Mouse (Mus musculus) midbrain, embryonic 10.5 days (tissue): Measurements from ENCODE around the gene Pik3cb. TPM values are rescaled to one million over a fixed set of nuclear protein-coding genes. Genes with fewer than 3 reads are reported as not detected.

Source experiments
- DNase-seq: peaks from one replicate; pipeline ENCODE4 v3.0.0-alpha.2; 2017; ENCODE audit warnings: low spot score
- H3K27ac ChIP-seq: fragments of 300-500 bp; sonication (generic); replicated peaks from 2 replicates; pipeline ENCODE4 v1.5.1; 2016; ENCODE audit warnings: mild to moderate bottlenecking
- H3K27me3 ChIP-seq: fragments of 300-500 bp; sonication (generic); 2 replicates; pipeline ENCODE4 v1.6.1; 2016; ENCODE audit warnings: low read depth, mild to moderate bottlenecking; ENCODE audit not compliant: poor library complexity, severe bottlenecking
- H3K36me3 ChIP-seq: fragments of 300-500 bp; sonication (generic); 2 replicates; pipeline ENCODE4 v1.6.1; 2016; ENCODE audit warnings: mild to moderate bottlenecking, moderate library complexity
- H3K4me1 ChIP-seq: fragments of 300-500 bp; sonication (generic); 2 replicates; pipeline ENCODE4 v1.6.1; 2016
- H3K4me3 ChIP-seq: fragments of 300-500 bp; sonication (generic); 2 replicates; pipeline ENCODE4 v1.5.1; 2016; ENCODE audit warnings: mild to moderate bottlenecking, moderate library complexity
- H3K9me3 ChIP-seq: fragments of 300-500 bp; sonication (generic); replicated peaks from 2 replicates; pipeline ENCODE4 v1.6.1; 2016; ENCODE audit warnings: mild to moderate bottlenecking
- WGBS: fragments of 180-500 bp; shearing (Covaris S2); methylation state at CpG from one replicate; pipeline ENCODE4 v1.1.7; 2016; 5-methylcytosine and 5-hydroxymethylcytosine counted together
- polyA plus RNA-seq: library from polyadenylated mRNA; unstranded; fragments of >200 nt; fragmentation: Nextera tagmentation; extraction: Ambion mirVana; gene quantifications from 2 replicates; pipeline ENCODE4 v1.2.1, GENCODE M21; 2016

Gene Pik3cb
- polyA plus RNA-seq, 1 experiment from 2014 or later, result 1.7 TPM

- H3K27me3 ChIP-seq, result no peaks in the 10 kb centered on the region
- H3K4me3 ChIP-seq, result no peak overlapping the region
- peaks cover 26% of the 10 kb centered on the region for H3K36me3 ChIP-seq
- WGBS, result 85% methylated on average over 3 of the region's 3 CpGs
- peaks cover 5% of the 10 kb centered on the region; the same call in 1 of the 2 replicates for H3K9me3 ChIP-seq
- H3K27ac ChIP-seq, result no peak overlapping the region
- DNase-seq, result no peak
- H3K4me1 ChIP-seq, result no peaks in the 10 kb centered on the region
These were observed 36.6 kb downstream of the Pik3cb start for GRCm38 (mm10) chr9:99103865-99104264.

DNA sequence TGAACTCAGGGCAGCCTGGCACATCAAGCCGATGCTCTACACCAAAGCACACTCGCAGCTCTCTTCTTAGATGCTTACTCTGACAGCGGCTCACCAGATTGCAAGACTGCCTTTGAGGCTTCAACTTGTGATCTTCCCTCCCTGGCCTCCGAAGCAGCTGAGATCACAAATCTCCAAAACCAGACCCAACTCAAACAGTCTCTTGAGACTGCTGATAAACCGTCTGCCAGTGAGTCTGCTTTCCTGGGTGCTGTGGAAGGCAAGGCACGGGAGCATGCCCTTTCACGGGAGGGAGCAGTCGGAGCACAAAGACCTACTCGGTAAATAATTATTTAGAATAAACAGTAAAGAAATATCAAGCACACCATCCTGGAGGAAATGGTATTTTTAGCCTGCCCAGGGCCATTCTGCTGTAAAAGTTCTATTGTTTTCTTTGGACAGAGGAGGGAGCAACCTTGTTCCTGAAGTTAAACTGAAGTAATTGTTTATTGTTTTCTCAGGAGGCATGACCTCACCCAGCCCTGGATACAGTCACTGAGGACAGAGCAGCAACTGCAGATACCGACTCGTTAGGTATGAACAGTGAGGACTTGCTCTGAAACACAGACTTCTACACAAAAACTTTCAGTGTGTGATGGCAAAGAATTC lies 41.8 kb downstream of the Pik3cb start:
- Histone ChIP-seq H3K4me1 (peaks cover 4% of the 10 kb centered on the region; the same call in 1 of the 2 replicates), H3K27me3 (no peaks in the 10 kb centered on the region), H3K4me3 (no peak overlapping the region), H3K9me3 (no peaks in the 10 kb centered on the region), H3K27ac (no peak overlapping the region), H3K36me3 (no peaks in the 10 kb centered on the region)
- no peak for DNase-seq
- WGBS, result 73% methylated on average over 11 of the region's 11 CpGs

GRCm38 (mm10) chr9:99097668-99098067 lies 42.8 kb downstream of the Pik3cb start:
- WGBS, result 53% methylated on average over 1 of the region's 1 CpGs
- Histone ChIP-seq H3K4me3 (no peak overlapping the region), H3K27ac (no peak overlapping the region), H3K9me3 (no peaks in the 10 kb centered on the region), H3K36me3 (no peaks in the 10 kb centered on the region), H3K4me1 (peaks cover 4% of the 10 kb centered on the region; the same call in 1 of the 2 replicates), H3K27me3 (no peaks in the 10 kb centered on the region)
- no peak for DNase-seq

GRCm38 (mm10) chr9:99095192-99095591 lies 45.2 kb downstream of the Pik3cb start:
- no peaks in the 10 kb centered on the region for H3K27me3 ChIP-seq
- no peak overlapping the region for H3K4me3 ChIP-seq
- H3K36me3 ChIP-seq, result no peaks in the 10 kb centered on the region
- H3K9me3 ChIP-seq, result no peaks in the 10 kb centered on the region
- peaks cover 4% of the 10 kb centered on the region; the same call in 1 of the 2 replicates for H3K4me1 ChIP-seq
- no peak overlapping the region for H3K27ac ChIP-seq
- 92% methylated on average over 7 of the region's 7 CpGs for WGBS
- no peak for DNase-seq

- Histone ChIP-seq H3K4me1 (peaks cover 12% of the 10 kb centered on the region; the same call in 1 of the 2 replicates), H3K27ac (no peak overlapping the region), H3K36me3 (0 out of 2 replicates have a peak, but pooled peaks cover 13% of the 10 kb centered on the region), H3K4me3 (no peak overlapping the region), H3K9me3 (no peaks in the 10 kb centered on the region), H3K27me3 (no peaks in the 10 kb centered on the region)
- DNase-seq, result no peak
- 92% methylated on average over 4 of the region's 4 CpGs for WGBS
These were observed 49.9 kb downstream of the Pik3cb start for GRCm38 (mm10) chr9:99090546-99090945.

GRCm38 (mm10) chr9:99089904-99090303 lies 50.5 kb downstream of the Pik3cb start:
- Histone ChIP-seq H3K9me3 (no peaks in the 10 kb centered on the region), H3K4me3 (no peak overlapping the region), H3K27ac (no peak overlapping the region), H3K36me3 (0 out of 2 replicates have a peak, but pooled peaks cover 13% of the 10 kb centered on the region), H3K4me1 (peaks cover 12% of the 10 kb centered on the region; the same call in 1 of the 2 replicates), H3K27me3 (no peaks in the 10 kb centered on the region)
- DNase-seq, result no peak
- 97% methylated on average over 4 of the region's 4 CpGs for WGBS

GRCm38 (mm10) chr9:99081718-99082117 lies 58.7 kb downstream of the Pik3cb start:
- no peak overlapping the region for H3K27ac ChIP-seq
- WGBS, result 93% methylated on average over 5 of the region's 5 CpGs
- DNase-seq, result no peak
- peaks cover 3% of the 10 kb centered on the region; the same call in 1 of the 2 replicates for H3K36me3 ChIP-seq
- H3K4me1 ChIP-seq, result peaks cover 5% of the 10 kb centered on the region; the same call in 1 of the 2 replicates
- no peak overlapping the region for H3K4me3 ChIP-seq
- no peaks in the 10 kb centered on the region for H3K9me3 ChIP-seq
- H3K27me3 ChIP-seq, result no peaks in the 10 kb centered on the region

DNA sequence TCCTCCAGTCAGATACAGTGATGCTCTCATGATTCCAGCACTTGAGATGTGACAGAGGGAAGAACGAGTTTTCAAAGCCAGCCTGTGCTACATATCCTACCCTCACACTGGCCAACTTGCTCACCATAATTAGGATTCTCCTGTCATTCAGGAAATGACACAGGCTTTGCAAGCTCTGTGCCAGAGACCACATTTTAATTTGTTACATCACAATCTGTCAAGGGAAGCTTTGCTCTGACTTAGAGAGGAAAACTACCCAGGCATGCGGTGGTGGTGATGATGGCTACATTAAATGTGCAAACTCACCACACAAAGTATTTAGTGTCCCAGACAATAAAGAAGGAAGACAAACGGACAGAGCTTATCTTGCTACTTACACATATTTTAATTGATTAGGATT lies 59.1 kb downstream of the Pik3cb start:
- 0 out of 2 replicates have a peak, but pooled peaks cover under 1% of the 10 kb centered on the region for H3K4me1 ChIP-seq
- no peaks in the 10 kb centered on the region for H3K27me3 ChIP-seq
- peaks cover 3% of the 10 kb centered on the region; the same call in 1 of the 2 replicates for H3K36me3 ChIP-seq
- no peak overlapping the region for H3K27ac ChIP-seq
- H3K4me3 ChIP-seq, result no peak overlapping the region
- DNase-seq, result no peak
- WGBS, result 91% methylated on average over 3 of the region's 3 CpGs
- no peaks in the 10 kb centered on the region for H3K9me3 ChIP-seq

GRCm38 (mm10) chr9:99080657-99081056 lies 59.8 kb downstream of the Pik3cb start:
- no peak for DNase-seq
- Histone ChIP-seq H3K9me3 (no peaks in the 10 kb centered on the region), H3K27ac (no peak overlapping the region), H3K4me3 (no peak overlapping the region), H3K36me3 (peaks cover 3% of the 10 kb centered on the region; the same call in 1 of the 2 replicates), H3K27me3 (no peaks in the 10 kb centered on the region), H3K4me1 (no peaks in the 10 kb centered on the region)
- 95% methylated on average over 2 of the region's 2 CpGs for WGBS

- H3K27ac ChIP-seq, result no peak overlapping the region
- no peaks in the 10 kb centered on the region for H3K9me3 ChIP-seq
- 87% methylated on average over 2 of the region's 2 CpGs for WGBS
These were observed 66.0 kb downstream of the Pik3cb start for GRCm38 (mm10) chr9:99074462-99074861.

DNA sequence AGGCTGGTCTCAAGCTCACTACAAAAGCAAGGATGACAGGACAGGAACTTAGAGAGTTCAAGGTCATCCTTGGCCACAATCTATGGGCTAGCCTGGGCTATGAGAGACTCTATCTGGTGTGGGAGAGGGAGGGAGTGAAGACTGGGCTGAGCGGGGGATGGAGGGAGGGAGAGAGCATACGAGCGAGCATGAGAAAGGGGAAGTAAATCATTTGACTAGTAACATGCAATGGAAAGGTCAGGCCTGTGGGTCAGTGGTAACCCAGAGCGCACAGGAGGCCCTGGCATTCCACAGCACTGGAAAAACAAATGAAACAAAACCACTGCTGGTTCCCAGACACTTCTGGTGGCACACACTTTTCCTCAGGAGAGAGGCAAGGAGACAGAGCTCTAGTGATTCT lies 67.9 kb downstream of the Pik3cb start:
- DNase-seq, result peak; percentile 17
- H3K4me1 ChIP-seq, result no peaks in the 10 kb centered on the region
- H3K27ac ChIP-seq, result no peak overlapping the region
- H3K9me3 ChIP-seq, result no peaks in the 10 kb centered on the region
- H3K4me3 ChIP-seq, result no peak overlapping the region
- 84% methylated on average over 4 of the region's 4 CpGs for WGBS
- peaks cover 10% of the 10 kb centered on the region for H3K36me3 ChIP-seq
- no peaks in the 10 kb centered on the region for H3K27me3 ChIP-seq

More at GRCm38 (mm10) chr9:99074462-99074861, 66.0 kb downstream of the Pik3cb start:
- Histone ChIP-seq H3K4me1 (no peaks in the 10 kb centered on the region), H3K4me3 (no peak overlapping the region), H3K36me3 (peaks cover 9% of the 10 kb centered on the region), H3K27me3 (no peaks in the 10 kb centered on the region)
- DNase-seq, result no peak

DNA sequence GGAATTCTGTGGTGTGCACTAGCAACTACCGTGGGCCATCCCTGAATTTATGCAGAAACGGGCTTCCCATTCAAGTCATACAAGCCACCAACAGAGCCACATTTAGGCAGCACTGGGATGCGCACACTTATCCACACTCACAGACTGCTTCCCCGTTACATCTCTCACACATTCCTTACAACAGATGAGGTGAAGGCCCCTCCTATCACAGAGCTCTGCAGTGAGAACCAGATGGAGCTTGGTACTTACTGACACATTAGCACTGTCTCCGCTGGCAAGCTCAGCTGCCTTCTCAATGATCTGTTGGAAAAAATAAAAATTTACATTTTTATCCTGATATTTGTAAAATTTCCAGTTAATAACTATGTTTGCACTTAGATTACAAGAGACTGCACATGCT lies 75.1 kb downstream of the Pik3cb start:
- no peaks in the 10 kb centered on the region for H3K4me1 ChIP-seq
- H3K9me3 ChIP-seq, result no peaks in the 10 kb centered on the region
- no peak for DNase-seq
- peaks cover 18% of the 10 kb centered on the region for H3K36me3 ChIP-seq
- H3K27ac ChIP-seq, result no peak overlapping the region
- H3K4me3 ChIP-seq, result no peak overlapping the region
- H3K27me3 ChIP-seq, result no peaks in the 10 kb centered on the region
- 90% methylated on average over 5 of the region's 5 CpGs for WGBS

GRCm38 (mm10) chr9:99064216-99064615 lies 76.2 kb downstream of the Pik3cb start:
- H3K9me3 ChIP-seq, result no peaks in the 10 kb centered on the region
- no peak overlapping the region for H3K4me3 ChIP-seq
- no peaks in the 10 kb centered on the region for H3K4me1 ChIP-seq
- H3K36me3 ChIP-seq, result peaks cover 16% of the 10 kb centered on the region
- H3K27me3 ChIP-seq, result no peaks in the 10 kb centered on the region
- 64% methylated on average over 2 of the region's 2 CpGs for WGBS
- DNase-seq, result no peak
- H3K27ac ChIP-seq, result no peak overlapping the region
